Comparison of ENCODE assay signal across 8 mouse cellular contexts in the genomic region with DNA sequence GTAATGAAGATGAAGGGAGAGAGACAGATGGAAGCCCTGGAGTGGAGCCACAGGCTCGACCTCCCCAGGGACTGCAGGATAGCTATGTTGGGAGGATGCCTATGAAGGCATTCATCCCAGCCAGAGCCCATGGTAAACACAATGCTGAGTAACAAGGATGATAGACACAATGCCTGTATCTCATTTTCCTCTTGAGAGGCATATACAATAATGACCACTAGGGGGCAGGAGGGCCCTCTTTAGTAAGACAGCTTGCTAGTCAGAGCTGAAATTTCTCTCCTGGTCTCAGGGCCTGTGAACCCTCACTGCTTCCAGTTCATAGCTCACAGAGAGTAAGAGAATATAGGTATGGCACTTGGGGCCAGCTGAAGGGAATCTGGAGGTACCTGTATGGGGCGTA. TPM values are rescaled to one million over a fixed set of nuclear protein-coding genes. Genes with fewer than 3 reads are reported as not detected.
DNase-seq lines count a peak whose midpoint lies in the region; ATAC-seq and TF ChIP-seq lines count a peak whose summit lies in the region.

No protein-coding gene starts in this region.

- peaks cover 2% of the 10 kb centered on the region for H3K4me1 ChIP-seq in bone marrow macrophage, adult 2 months (ENCODE audit: control insufficient read depth, insufficient read depth, low read length)
- H3K4me1 ChIP-seq in liver, embryonic 13.5 days (replicated peaks): no peaks in the 10 kb centered on the region
- peaks cover 8% of the 10 kb centered on the region; the same call in 1 of the 2 replicates for H3K4me1 ChIP-seq in neural tube, embryonic 12.5 days

- peak; percentile 83 for ATAC-seq in erythroblast, adult 5-6 weeks (replicated peaks; ENCODE audit: low FRiP score, poor library complexity, severe bottlenecking)
- ATAC-seq in liver, embryonic 13.5 days (ENCODE audit: low read depth): 0 out of 2 replicates have a peak, but pooled peaks have one; percentile 15
- ATAC-seq in neural tube, embryonic 12.5 days (ENCODE audit: low FRiP score, low read depth): 0 out of 2 replicates have a peak, but pooled peaks have one; percentile 29

- 15% methylated on average over 2 of the region's 2 CpGs for WGBS in liver, embryonic 13.5 days (ENCODE audit: insufficient replicate concordance)
- 34% methylated on average over 2 of the region's 2 CpGs for WGBS in neural tube, embryonic 12.5 days

- no peak for TF ChIP-seq POLR2A in bone marrow macrophage, adult 2 months (IDR thresholded peaks at IDR 0.05; ENCODE audit: borderline replicate concordance, low read depth, low read length)

- no peak overlapping the region for H3K4me2 ChIP-seq in liver, embryonic 13.5 days
- no peak overlapping the region for H3K4me2 ChIP-seq in neural tube, embryonic 12.5 days (replicated peaks)

- H3K9ac ChIP-seq in liver, embryonic 13.5 days: no peak overlapping the region
- no peak overlapping the region for H3K9ac ChIP-seq in neural tube, embryonic 12.5 days

- peak; percentile 18; the same call in 1 of the 2 replicates for TF ChIP-seq CTCF in bone marrow macrophage, adult 2 months (IDR thresholded peaks at IDR 0.05; ENCODE audit: low read depth, low read length)

- no peaks in the 10 kb centered on the region for H3K36me3 ChIP-seq in liver, embryonic 13.5 days
- H3K36me3 ChIP-seq in neural tube, embryonic 12.5 days: no peaks in the 10 kb centered on the region

- H3K4me3 ChIP-seq in bone marrow macrophage, adult 2 months (ENCODE audit: insufficient read depth, low read length): no peak overlapping the region
- H3K4me3 ChIP-seq in liver, embryonic 13.5 days (replicated peaks): no peak overlapping the region
- H3K4me3 ChIP-seq in neural tube, embryonic 12.5 days: no peak overlapping the region

- H3K27me3 ChIP-seq in liver, embryonic 13.5 days: 0 out of 2 replicates have a peak, but pooled peaks cover under 1% of the 10 kb centered on the region
- no peaks in the 10 kb centered on the region for H3K27me3 ChIP-seq in neural tube, embryonic 12.5 days (replicated peaks)

- no peaks in the 10 kb centered on the region for H3K9me3 ChIP-seq in liver, embryonic 13.5 days (replicated peaks)
- H3K9me3 ChIP-seq in neural tube, embryonic 12.5 days: no peaks in the 10 kb centered on the region

- peak; percentile 46 for DNase-seq in right cerebral cortex, adult 18-20 months
- DNase-seq in right cerebral cortex, postnatal 36 days (ENCODE audit: low spot score in 2 of 2): no peak
- peak; percentile 83 for DNase-seq in kidney, adult 9 months
- peak; percentile 51 for DNase-seq in liver, embryonic 13.5 days
- no peak for DNase-seq in urinary bladder, postnatal 10 days (ENCODE audit: low spot score)

- H3K27ac ChIP-seq in bone marrow macrophage, adult 2 months (ENCODE audit: insufficient read depth, low read depth, low read length): no peak overlapping the region
- no peak overlapping the region for H3K27ac ChIP-seq in liver, embryonic 13.5 days
- H3K27ac ChIP-seq in neural tube, embryonic 12.5 days: no peak overlapping the region

RNA-seq across cellular contexts. Expression of gene Ampd3, which starts 41.0 kb away (rescaled TPM):
- polyA plus RNA-seq in bone marrow macrophage, adult 2 months (2012; ENCODE audit: insufficient read depth, insufficient read length, missing spikeins): 43.3 and 44.5 TPM in 2 replicates
- total RNA-seq in erythroblast, adult 5-6 weeks (2015; ENCODE audit: low replicate concordance): 50.7 and 52.0 TPM in 2 replicates
- 53.8 and 57.6 TPM in 2 replicates for total RNA-seq in erythroblast, adult 5-6 weeks (2017; ENCODE audit: low replicate concordance)
- 26.2 and 34.2 TPM in 2 replicates for polyA plus RNA-seq in liver, embryonic 13.5 days (2015; fragmentation: Nextera tagmentation; extraction: Ambion mirVana)
- polyA plus RNA-seq in neural tube, embryonic 12.5 days (2016; fragmentation: Nextera tagmentation; extraction: Ambion mirVana): 2.4 and 3.1 TPM in 2 replicates

Comparison
In these comparisons a context has a peak if more than half of its experiments do, and no peak if none do; other contexts are left out.
1. DNase-seq: peak in right cerebral cortex, adult 18-20 months (single experiment), kidney, adult 9 months (single experiment) and liver, embryonic 13.5 days (single experiment); none in right cerebral cortex, postnatal 36 days (0 of 2) and urinary bladder, postnatal 10 days (single experiment).
2. ATAC-seq: peak in every context shown above with its lines; median percentile 83 in erythroblast, adult 5-6 weeks; 29 in neural tube, embryonic 12.5 days; 15 in liver, embryonic 13.5 days.